ENCODE assay signal across 20 mouse cellular contexts in the genomic region with DNA sequence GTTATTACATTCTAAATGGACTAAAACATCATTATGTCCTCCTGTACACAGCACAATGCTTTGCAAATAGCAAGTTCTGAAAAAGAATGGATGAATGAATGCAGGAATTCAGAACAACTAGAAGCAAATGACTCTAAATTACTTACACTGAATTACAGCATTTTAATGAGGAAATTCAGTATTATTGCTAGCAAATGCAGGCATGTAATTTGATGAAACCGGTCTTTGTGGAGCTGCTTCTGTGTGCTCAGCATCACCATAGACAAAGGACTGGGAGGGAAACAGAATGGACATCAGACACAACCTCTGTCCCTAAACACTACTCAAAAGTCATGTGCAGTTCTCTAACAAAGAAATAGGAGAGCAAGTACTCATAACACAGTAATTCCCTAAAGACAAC.
A peak's percentile ranks its signal among the peaks of the same experiment; 100 is the strongest.
DNase-seq lines count a peak whose midpoint lies in the region; ATAC-seq lines count a peak whose summit lies in the region.
"Had no signal": no experiment of that assay in that cellular context is flagged by ENCODE, and none has a peak within 500 bp of the region (broad histone marks: within the 10 kb centered on the region; RNA-seq: fewer than 3 reads in every experiment).

No protein-coding gene starts in this region.

- peak; percentile 48; the same call in 1 of the 2 replicates for ATAC-seq in forebrain, embryonic 13.5 days
- ATAC-seq in forebrain, embryonic 11.5 days (replicated peaks; ENCODE audit: low FRiP score), result no peak
- ATAC-seq in forebrain, embryonic 16.5 days, result peak; percentile 62
- ATAC-seq in forebrain, embryonic 15.5 days (replicated peaks), result no peak
- ATAC-seq in intestine, embryonic 16.5 days, result no peak
- ATAC-seq: CD4-positive, CD25-positive, alpha-beta regulatory T cell, adult 4 months had no signal

- no peak overlapping the region for H3K4me2 ChIP-seq in forebrain, embryonic 13.5 days
- H3K4me2 ChIP-seq in forebrain, embryonic 11.5 days (ENCODE audit: low read depth, low read length, severe bottlenecking), result no peak overlapping the region
- no peak overlapping the region for H3K4me2 ChIP-seq in forebrain, embryonic 16.5 days (ENCODE audit: low read length)
- H3K4me2 ChIP-seq in forebrain, embryonic 15.5 days (replicated peaks), result no peak overlapping the region
- no peak overlapping the region for H3K4me2 ChIP-seq in intestine, embryonic 16.5 days (ENCODE audit: low read depth, low read length)
- H3K4me2 ChIP-seq: embryonic facial prominence, embryonic 12.5 days had no signal

- H3K27me3 ChIP-seq in forebrain, embryonic 13.5 days, result no peaks in the 10 kb centered on the region
- no peaks in the 10 kb centered on the region for H3K27me3 ChIP-seq in forebrain, embryonic 11.5 days (ENCODE audit: control insufficient read depth, insufficient read depth, low read length)
- no peaks in the 10 kb centered on the region for H3K27me3 ChIP-seq in forebrain, embryonic 16.5 days (replicated peaks; ENCODE audit: control insufficient read depth, insufficient read depth, low read length)
- no peaks in the 10 kb centered on the region for H3K27me3 ChIP-seq in forebrain, embryonic 15.5 days
- no peaks in the 10 kb centered on the region for H3K27me3 ChIP-seq in intestine, embryonic 16.5 days (replicated peaks; ENCODE audit: control insufficient read depth, insufficient read depth, low read length)
- H3K27me3 ChIP-seq: CH12.LX; embryonic facial prominence, embryonic 12.5 days had no signal

- no peak overlapping the region for H3K4me3 ChIP-seq in forebrain, embryonic 13.5 days
- no peak overlapping the region for H3K4me3 ChIP-seq in forebrain, embryonic 11.5 days (ENCODE audit: low read depth, low read length)
- no peak overlapping the region for H3K4me3 ChIP-seq in forebrain, embryonic 16.5 days (replicated peaks; ENCODE audit: low read length)
- no peak overlapping the region for H3K4me3 ChIP-seq in forebrain, embryonic 15.5 days
- no peak overlapping the region for H3K4me3 ChIP-seq in intestine, embryonic 16.5 days (ENCODE audit: low read length)
- H3K4me3 ChIP-seq: embryonic facial prominence, embryonic 10.5 days; embryonic facial prominence, embryonic 12.5 days had no signal

- H3K9ac ChIP-seq in forebrain, embryonic 13.5 days, result no peak overlapping the region
- no peak overlapping the region for H3K9ac ChIP-seq in forebrain, embryonic 11.5 days (ENCODE audit: low read length)
- H3K9ac ChIP-seq in forebrain, embryonic 16.5 days (replicated peaks; ENCODE audit: low read depth, low read length), result no peak overlapping the region
- H3K9ac ChIP-seq in forebrain, embryonic 15.5 days (replicated peaks), result no peak overlapping the region
- no peak overlapping the region for H3K9ac ChIP-seq in intestine, embryonic 16.5 days (ENCODE audit: low read depth, low read length)
- H3K9ac ChIP-seq: embryonic facial prominence, embryonic 12.5 days had no signal

- DNase-seq in forebrain, embryonic 11.5 days (ENCODE audit: low spot score), result no peak
- DNase-seq in Muller cell, postnatal 12 days (ENCODE audit: inconsistent ontology term), result peak; percentile 74
- DNase-seq: adrenal gland, adult 2 months; adrenal gland, postnatal 10 days; adrenal gland, postnatal 25 days; B cell, adult 2 months; cerebellum, adult 11-12 months; cerebellum, adult 2 months; cerebellum, adult 9-10 months; cerebellum, postnatal 10 days; cerebellum, postnatal 25 days had no signal

- no peak overlapping the region for H3K27ac ChIP-seq in forebrain, embryonic 13.5 days
- H3K27ac ChIP-seq in forebrain, embryonic 11.5 days (ENCODE audit: low read depth, low read length), result no peak overlapping the region
- H3K27ac ChIP-seq in forebrain, embryonic 16.5 days (ENCODE audit: low read length), result no peak overlapping the region
- no peak overlapping the region for H3K27ac ChIP-seq in forebrain, embryonic 15.5 days (replicated peaks)
- H3K27ac ChIP-seq in intestine, embryonic 16.5 days (ENCODE audit: low read length), result no peak overlapping the region
- H3K27ac ChIP-seq: embryonic facial prominence, embryonic 10.5 days; embryonic facial prominence, embryonic 12.5 days had no signal

- H3K4me1 ChIP-seq in forebrain, embryonic 13.5 days, result no peaks in the 10 kb centered on the region
- H3K4me1 ChIP-seq in forebrain, embryonic 11.5 days (replicated peaks; ENCODE audit: control insufficient read depth, insufficient read depth, low read length), result no peaks in the 10 kb centered on the region
- no peaks in the 10 kb centered on the region for H3K4me1 ChIP-seq in forebrain, embryonic 16.5 days (replicated peaks; ENCODE audit: control insufficient read depth, insufficient read depth, low read length)
- no peaks in the 10 kb centered on the region for H3K4me1 ChIP-seq in forebrain, embryonic 15.5 days
- no peaks in the 10 kb centered on the region for H3K4me1 ChIP-seq in intestine, embryonic 16.5 days (ENCODE audit: control insufficient read depth, insufficient read depth, low read length)
- H3K4me1 ChIP-seq: embryonic facial prominence, embryonic 10.5 days; embryonic facial prominence, embryonic 12.5 days had no signal

- WGBS in forebrain, embryonic 13.5 days, result 33% methylated on average over 1 of the region's 1 CpGs
- 64% methylated on average over 1 of the region's 1 CpGs for WGBS in forebrain, embryonic 11.5 days
- WGBS in forebrain, embryonic 16.5 days, result 32% methylated on average over 1 of the region's 1 CpGs
- 27% methylated on average over 1 of the region's 1 CpGs for WGBS in forebrain, embryonic 15.5 days
- 86% methylated on average over 1 of the region's 1 CpGs for WGBS in intestine, embryonic 16.5 days

- no peaks in the 10 kb centered on the region for H3K9me3 ChIP-seq in forebrain, embryonic 13.5 days (replicated peaks)
- no peaks in the 10 kb centered on the region for H3K9me3 ChIP-seq in forebrain, embryonic 11.5 days (ENCODE audit: control insufficient read depth, low read length)
- H3K9me3 ChIP-seq in forebrain, embryonic 16.5 days (ENCODE audit: control insufficient read depth, low read length), result 0 out of 2 replicates have a peak, but pooled peaks cover 3% of the 10 kb centered on the region
- H3K9me3 ChIP-seq in forebrain, embryonic 15.5 days, result no peaks in the 10 kb centered on the region
- H3K9me3 ChIP-seq in intestine, embryonic 16.5 days (ENCODE audit: control insufficient read depth, low read length), result no peaks in the 10 kb centered on the region
- H3K9me3 ChIP-seq: embryonic facial prominence, embryonic 10.5 days; embryonic facial prominence, embryonic 12.5 days; G1E had no signal

- H3K36me3 ChIP-seq in forebrain, embryonic 13.5 days (ENCODE audit: poor library complexity, severe bottlenecking), result no peaks in the 10 kb centered on the region
- no peaks in the 10 kb centered on the region for H3K36me3 ChIP-seq in forebrain, embryonic 11.5 days (ENCODE audit: control insufficient read depth, insufficient read depth, low read length)
- no peaks in the 10 kb centered on the region for H3K36me3 ChIP-seq in forebrain, embryonic 16.5 days (ENCODE audit: control insufficient read depth, insufficient read depth)
- H3K36me3 ChIP-seq in forebrain, embryonic 15.5 days, result no peaks in the 10 kb centered on the region
- H3K36me3 ChIP-seq in intestine, embryonic 16.5 days (ENCODE audit: control insufficient read depth, insufficient read depth, low read length), result no peaks in the 10 kb centered on the region
- H3K36me3 ChIP-seq: embryonic facial prominence, embryonic 10.5 days; embryonic facial prominence, embryonic 12.5 days; G1E had no signal

Comparison
In these comparisons a context has a peak if more than half of its experiments do, and no peak if none do; other contexts are left out.
1. ATAC-seq: peak in forebrain, embryonic 13.5 days (single experiment) and forebrain, embryonic 16.5 days (single experiment); none in forebrain, embryonic 11.5 days (single experiment), forebrain, embryonic 15.5 days (single experiment) and intestine, embryonic 16.5 days (single experiment).